Mouse (Mus musculus): ENCODE results near the gene Mras. TPM values are rescaled to one million over a fixed set of nuclear protein-coding genes. Genes with fewer than 3 reads are reported as not detected.

Gene Mras
- polyA plus RNA-seq, 1 experiment from 2014 or later = 13.2 TPM

DNA sequence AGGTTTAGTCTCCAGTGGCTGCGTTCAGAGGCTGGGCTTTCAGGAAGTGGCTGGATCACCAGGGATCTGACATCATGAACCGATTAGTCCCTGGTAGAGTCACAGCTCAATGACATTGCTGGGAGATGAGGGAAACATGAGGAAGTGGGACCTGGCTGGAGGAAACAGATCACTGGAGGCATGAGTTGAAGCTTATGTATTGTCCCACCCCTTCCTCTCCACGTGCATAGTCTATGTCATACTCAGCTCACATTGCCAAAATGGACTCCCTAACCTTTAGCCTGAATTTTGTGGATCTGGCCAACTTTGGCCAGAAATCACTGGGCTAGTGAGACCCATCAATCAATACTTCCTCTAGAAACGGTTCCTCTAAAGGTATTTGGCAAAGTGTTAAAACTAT, 84.2 kb downstream of the Mras start:
- Histone ChIP-seq H3K4me3 (ENCODE audit: low read depth, low read length) (no peak overlapping the region), H3K36me3 (ENCODE audit: control insufficient read depth, insufficient read depth, low read length) (no peaks in the 10 kb centered on the region), H3K4me1 (replicated peaks; ENCODE audit: control insufficient read depth, insufficient read depth, low read length) (peaks cover 7% of the 10 kb centered on the region), H3K4me2 (ENCODE audit: low read length) (no peak overlapping the region), H3K27ac (ENCODE audit: low read depth) (no peak overlapping the region), H3K9ac (ENCODE audit: low read length) (no peak overlapping the region), H3K9me3 (ENCODE audit: control insufficient read depth, low read length) (no peaks in the 10 kb centered on the region), H3K27me3 (replicated peaks; ENCODE audit: control insufficient read depth, insufficient read depth, low read length) (peaks cover 22% of the 10 kb centered on the region)
- ATAC-seq (replicated peaks; ENCODE audit: low FRiP score, low TSS enrichment, low read depth) = no peak
- no peak for DNase-seq (ENCODE audit: low spot score)
- WGBS = 72% methylated on average over 4 of the region's 4 CpGs

DNA sequence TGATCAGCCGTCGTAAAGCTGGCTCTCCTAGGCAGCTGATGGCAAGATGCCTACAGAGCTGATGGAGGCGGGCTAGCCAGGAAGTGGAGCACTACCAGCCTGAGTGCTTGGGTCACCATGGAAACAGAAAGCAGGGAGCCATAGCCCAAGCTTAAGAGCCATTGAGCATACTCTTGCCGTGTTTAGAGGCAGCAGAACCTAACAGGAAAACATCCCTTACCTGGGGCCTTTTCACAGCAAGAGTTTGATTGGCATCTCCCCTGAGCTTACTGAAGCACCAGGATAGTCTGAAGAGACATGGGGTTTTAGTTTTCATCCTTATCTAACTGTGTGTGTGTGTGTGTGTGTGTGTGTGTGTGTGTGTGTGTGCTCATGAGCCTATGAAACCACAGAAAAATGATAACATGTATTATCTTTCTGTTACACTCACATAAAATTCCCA, 91.8 kb downstream of the Mras start:
- Histone ChIP-seq H3K36me3 (ENCODE audit: control insufficient read depth, insufficient read depth, low read length) (no peaks in the 10 kb centered on the region), H3K27me3 (replicated peaks; ENCODE audit: control insufficient read depth, insufficient read depth, low read length) (no peaks in the 10 kb centered on the region), H3K27ac (ENCODE audit: low read depth) (no peak overlapping the region), H3K4me3 (ENCODE audit: low read depth, low read length) (no peak overlapping the region), H3K9ac (ENCODE audit: low read length) (no peak overlapping the region), H3K9me3 (ENCODE audit: control insufficient read depth, low read length) (no peaks in the 10 kb centered on the region), H3K4me2 (ENCODE audit: low read length) (no peak overlapping the region), H3K4me1 (replicated peaks; ENCODE audit: control insufficient read depth, insufficient read depth, low read length) (no peaks in the 10 kb centered on the region)
- WGBS = 43% methylated on average over 4 of the region's 4 CpGs
- no peak for ATAC-seq (replicated peaks; ENCODE audit: low FRiP score, low TSS enrichment, low read depth)
- no peak for DNase-seq (ENCODE audit: low spot score)

DNA sequence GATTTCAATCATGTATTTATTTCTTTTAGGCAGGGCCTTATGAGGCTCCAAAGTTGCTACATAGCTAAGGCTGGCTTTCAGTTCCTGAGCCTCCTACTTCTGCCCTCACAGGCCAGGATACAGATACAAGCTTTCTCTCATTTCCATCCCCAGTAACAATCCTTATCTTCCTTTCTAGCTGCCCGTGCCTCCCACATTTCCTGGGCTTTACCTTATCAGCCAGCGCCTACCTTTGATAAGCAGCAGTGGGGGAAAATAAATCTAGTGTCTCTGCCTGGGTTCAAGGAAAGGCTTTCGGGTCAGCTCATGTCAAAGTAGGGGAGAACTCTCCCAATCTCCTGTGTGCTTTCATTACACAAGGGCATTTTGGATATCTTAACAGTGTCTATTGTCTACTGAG, 95.6 kb downstream of the Mras start:
- Histone ChIP-seq H3K4me3 (ENCODE audit: low read depth, low read length) (no peak overlapping the region), H3K27ac (ENCODE audit: low read depth) (no peak overlapping the region), H3K9ac (ENCODE audit: low read length) (no peak overlapping the region), H3K27me3 (replicated peaks; ENCODE audit: control insufficient read depth, insufficient read depth, low read length) (no peaks in the 10 kb centered on the region), H3K9me3 (ENCODE audit: control insufficient read depth, low read length) (no peaks in the 10 kb centered on the region), H3K4me2 (ENCODE audit: low read length) (no peak overlapping the region), H3K4me1 (replicated peaks; ENCODE audit: control insufficient read depth, insufficient read depth, low read length) (no peaks in the 10 kb centered on the region), H3K36me3 (ENCODE audit: control insufficient read depth, insufficient read depth, low read length) (no peaks in the 10 kb centered on the region)
- ATAC-seq (replicated peaks; ENCODE audit: low FRiP score, low TSS enrichment, low read depth) (no peak), DNase-seq (ENCODE audit: low spot score) (no peak)
- 47% methylated on average over 3 of the region's 3 CpGs for WGBS

DNA sequence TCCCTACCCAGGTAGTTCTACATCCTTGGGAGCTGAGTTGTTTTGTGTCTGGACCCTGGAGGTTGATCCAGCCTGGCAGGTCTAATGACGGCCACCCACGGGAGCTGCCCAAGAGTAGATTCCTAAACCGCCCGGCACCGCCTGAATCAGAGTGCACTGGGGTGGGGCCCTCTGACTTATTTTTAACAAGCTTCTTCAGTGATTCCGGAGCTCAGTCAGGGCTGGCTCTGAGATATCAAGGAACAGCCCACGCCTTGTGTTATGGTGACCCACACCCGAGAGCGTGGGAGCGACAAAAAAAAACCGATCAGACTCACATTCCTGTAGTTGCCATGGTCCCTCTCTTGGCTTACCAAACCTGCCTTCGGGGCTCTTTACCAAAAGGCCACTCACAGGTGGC, 97.1 kb downstream of the Mras start:
- Histone ChIP-seq H3K4me3 (ENCODE audit: low read depth, low read length) (no peak overlapping the region), H3K36me3 (ENCODE audit: control insufficient read depth, insufficient read depth, low read length) (no peaks in the 10 kb centered on the region), H3K9ac (ENCODE audit: low read length) (no peak overlapping the region), H3K27me3 (replicated peaks; ENCODE audit: control insufficient read depth, insufficient read depth, low read length) (no peaks in the 10 kb centered on the region), H3K9me3 (ENCODE audit: control insufficient read depth, low read length) (no peaks in the 10 kb centered on the region), H3K4me1 (replicated peaks; ENCODE audit: control insufficient read depth, insufficient read depth, low read length) (no peaks in the 10 kb centered on the region), H3K4me2 (ENCODE audit: low read length) (no peak overlapping the region), H3K27ac (ENCODE audit: low read depth) (no peak overlapping the region)
- DNase-seq (ENCODE audit: low spot score) (no peak), ATAC-seq (replicated peaks; ENCODE audit: low FRiP score, low TSS enrichment, low read depth) (no peak)
- 78% methylated on average over 12 of the region's 12 CpGs for WGBS

DNA sequence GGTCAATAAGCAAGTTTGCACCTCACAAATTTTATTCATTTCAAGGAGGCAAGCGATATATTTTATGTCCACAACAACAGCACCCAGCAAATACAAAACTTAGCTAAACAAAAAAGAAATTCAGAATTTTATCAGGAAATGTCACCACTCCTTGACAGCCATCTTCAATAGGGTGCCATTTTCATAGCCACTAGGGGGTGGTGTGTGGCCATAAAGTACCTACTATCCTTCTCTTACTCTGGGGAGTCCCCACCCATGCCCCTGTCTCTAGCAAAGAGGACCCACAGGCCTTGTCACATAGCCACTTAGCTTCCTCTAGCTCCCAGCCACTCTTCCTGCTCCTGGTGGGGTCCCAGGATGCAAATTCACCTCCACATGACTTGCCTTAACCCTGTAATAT, 98.0 kb downstream of the Mras start:
- no peaks in the 10 kb centered on the region for H3K36me3 ChIP-seq (ENCODE audit: control insufficient read depth, insufficient read depth, low read length)
- H3K9ac ChIP-seq (ENCODE audit: low read length) = no peak overlapping the region
- H3K4me1 ChIP-seq (replicated peaks; ENCODE audit: control insufficient read depth, insufficient read depth, low read length) = no peaks in the 10 kb centered on the region
- no peak overlapping the region for H3K27ac ChIP-seq (ENCODE audit: low read depth)
- WGBS = 88% methylated on average over 1 of the region's 1 CpGs
- ATAC-seq (replicated peaks; ENCODE audit: low FRiP score, low TSS enrichment, low read depth) = no peak
- no peaks in the 10 kb centered on the region for H3K27me3 ChIP-seq (replicated peaks; ENCODE audit: control insufficient read depth, insufficient read depth, low read length)
- DNase-seq (ENCODE audit: low spot score) = no peak
- no peak overlapping the region for H3K4me3 ChIP-seq (ENCODE audit: low read depth, low read length)
- no peak overlapping the region for H3K4me2 ChIP-seq (ENCODE audit: low read length)
- no peaks in the 10 kb centered on the region for H3K9me3 ChIP-seq (ENCODE audit: control insufficient read depth, low read length)

DNA sequence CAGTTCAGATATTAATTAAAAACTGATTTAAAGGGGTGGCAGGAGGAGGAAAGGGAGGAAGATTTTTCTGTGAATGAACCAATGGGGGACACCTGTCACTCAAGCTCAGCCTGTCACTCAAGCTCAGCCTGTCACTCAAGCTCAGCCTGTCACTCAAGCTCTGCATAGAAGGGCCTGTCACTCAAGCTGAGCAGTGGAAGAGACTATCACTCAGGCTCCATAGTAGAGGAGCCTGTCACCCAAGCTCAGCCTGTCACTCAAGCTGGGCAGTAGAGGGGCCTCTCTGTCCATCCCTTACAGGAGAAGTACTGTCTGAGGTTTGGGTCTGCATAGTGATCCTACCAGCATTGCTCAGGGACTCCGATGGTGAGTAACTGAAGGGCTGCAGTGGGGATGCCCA, 98.9 kb downstream of the Mras start:
- DNase-seq (ENCODE audit: low spot score) = no peak
- no peaks in the 10 kb centered on the region for H3K36me3 ChIP-seq (ENCODE audit: control insufficient read depth, insufficient read depth, low read length)
- WGBS = 89% methylated on average over 1 of the region's 1 CpGs
- no peaks in the 10 kb centered on the region for H3K9me3 ChIP-seq (ENCODE audit: control insufficient read depth, low read length)
- no peaks in the 10 kb centered on the region for H3K4me1 ChIP-seq (replicated peaks; ENCODE audit: control insufficient read depth, insufficient read depth, low read length)
- no peak overlapping the region for H3K4me2 ChIP-seq (ENCODE audit: low read length)
- H3K4me3 ChIP-seq (ENCODE audit: low read depth, low read length) = no peak overlapping the region
- H3K9ac ChIP-seq (ENCODE audit: low read length) = no peak overlapping the region
- no peak overlapping the region for H3K27ac ChIP-seq (ENCODE audit: low read depth)
- no peaks in the 10 kb centered on the region for H3K27me3 ChIP-seq (replicated peaks; ENCODE audit: control insufficient read depth, insufficient read depth, low read length)
- 0 out of 2 replicates have a peak, but pooled peaks have one; percentile 42 for ATAC-seq (replicated peaks; ENCODE audit: low FRiP score, low TSS enrichment, low read depth)

DNA sequence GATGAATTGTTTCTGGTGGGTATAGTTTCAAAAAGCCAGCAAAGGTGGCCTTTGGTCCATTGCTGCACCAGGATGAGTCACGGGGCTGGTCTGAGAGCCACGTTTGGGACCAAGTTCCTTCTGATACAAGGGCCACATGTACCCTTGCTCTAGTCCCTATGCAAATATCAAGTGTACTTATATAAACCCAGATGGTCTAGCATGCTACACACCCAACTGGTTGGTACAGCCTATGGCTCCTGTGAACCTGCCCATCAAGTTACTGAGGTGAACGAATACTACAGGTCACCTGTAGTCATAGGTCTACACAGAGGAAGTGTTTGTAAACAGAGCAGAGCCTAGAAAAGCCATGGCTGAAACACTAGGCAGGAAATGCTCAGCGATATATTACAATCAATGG, 100.6 kb downstream of the Mras start:
- no peaks in the 10 kb centered on the region for H3K27me3 ChIP-seq (replicated peaks; ENCODE audit: control insufficient read depth, insufficient read depth, low read length)
- no peaks in the 10 kb centered on the region for H3K4me1 ChIP-seq (replicated peaks; ENCODE audit: control insufficient read depth, insufficient read depth, low read length)
- H3K4me2 ChIP-seq (ENCODE audit: low read length) = no peak overlapping the region
- H3K27ac ChIP-seq (ENCODE audit: low read depth) = no peak overlapping the region
- 85% methylated on average over 4 of the region's 4 CpGs for WGBS
- no peaks in the 10 kb centered on the region for H3K9me3 ChIP-seq (ENCODE audit: control insufficient read depth, low read length)
- H3K4me3 ChIP-seq (ENCODE audit: low read depth, low read length) = no peak overlapping the region
- H3K9ac ChIP-seq (ENCODE audit: low read length) = no peak overlapping the region
- no peak for ATAC-seq (replicated peaks; ENCODE audit: low FRiP score, low TSS enrichment, low read depth)
- no peaks in the 10 kb centered on the region for H3K36me3 ChIP-seq (ENCODE audit: control insufficient read depth, insufficient read depth, low read length)
- DNase-seq (ENCODE audit: low spot score) = no peak

Other genes with a start within 250 kb of the Mras start
- not detected in 2 replicates for gene Faiml, start 200.1 kb downstream of the Mras start, polyA plus RNA-seq (2014; fragmentation: Nextera tagmentation; extraction: Ambion mirVana)
- 28.0 and 30.6 TPM in 2 replicates for gene Cep70, start 194.0 kb downstream of the Mras start, polyA plus RNA-seq (2014; fragmentation: Nextera tagmentation; extraction: Ambion mirVana)
- gene Esyt3, start 78.8 kb downstream of the Mras start, polyA plus RNA-seq (2014; fragmentation: Nextera tagmentation; extraction: Ambion mirVana) = 0.24 and 0.38 TPM in 2 replicates
- gene Nme9, start 14.1 kb upstream of the Mras start, polyA plus RNA-seq (2014; fragmentation: Nextera tagmentation; extraction: Ambion mirVana) = not detected in 2 replicates
- 28.9 and 32.5 TPM in 2 replicates for gene Armc8, start 131.5 kb upstream of the Mras start, polyA plus RNA-seq (2014; fragmentation: Nextera tagmentation; extraction: Ambion mirVana)
- gene Dbr1, start 138.4 kb upstream of the Mras start, polyA plus RNA-seq (2014; fragmentation: Nextera tagmentation; extraction: Ambion mirVana) = 27.8 TPM in 2 replicates
- gene A4gnt, start 175.1 kb upstream of the Mras start, polyA plus RNA-seq (2014; fragmentation: Nextera tagmentation; extraction: Ambion mirVana) = 0.08 and 0.12 TPM in 2 replicates
- 14.3 and 15.1 TPM in 2 replicates for gene Dzip1l, start 192.1 kb upstream of the Mras start, polyA plus RNA-seq (2014; fragmentation: Nextera tagmentation; extraction: Ambion mirVana)

Measured in intestine, embryonic 14.5 days (tissue).